Mouse (Mus musculus) adrenal gland, postnatal 4 days (tissue): Measurements from ENCODE around the gene Zfyve19. TPM values are rescaled to one million over a fixed set of nuclear protein-coding genes. Genes with fewer than 3 reads are reported as not detected.

Source experiments
- DNase-seq, 2 experiments: peaks; one replicate each; pipeline ENCODE4 v3.0.0; 2021 to 2022; ENCODE audit warnings: low spot score in 2 of 2, mixed read lengths in 2 of 2
- total RNA-seq, 2 experiments: library from RNA; stranded (reverse); gene quantifications; 2 replicates each; pipeline ENCODE4 v1.2.3; 2021

Gene Zfyve19
- total RNA-seq, 2 experiments from 2014 or later, result 38.8 to 43.2 TPM

GRCm38 (mm10) chr2:119194140-119194539, 14.3 kb upstream of the Zfyve19 start:
- no peak for DNase-seq

- DNase-seq, result no peak
Measured at GRCm38 (mm10) chr2:119196316-119197108, 11.9 kb upstream of the Zfyve19 start.

- DNase-seq, result no peak
Measured at GRCm38 (mm10) chr2:119197493-119197892, 10.9 kb upstream of the Zfyve19 start.

GRCm38 (mm10) chr2:119198049-119198448, 10.4 kb upstream of the Zfyve19 start:
- DNase-seq, result no peak

GRCm38 (mm10) chr2:119198934-119199333, 9.5 kb upstream of the Zfyve19 start:
- DNase-seq, result no peak

GRCm38 (mm10) chr2:119202914-119203453, 5.4 kb upstream of the Zfyve19 start:
- peak in 1 of 2 experiments; percentile 16 for DNase-seq

GRCm38 (mm10) chr2:119203871-119204460, 4.5 kb upstream of the Zfyve19 start:
- no peak for DNase-seq

GRCm38 (mm10) chr2:119207961-119208343, 465 bp upstream of the Zfyve19 start:
- no peak for DNase-seq

GRCm38 (mm10) chr2:119209176-119209507, 725 bp downstream of the Zfyve19 start:
- DNase-seq, result no peak

GRCm38 (mm10) chr2:119229775-119230704, 21.6 kb downstream of the Zfyve19 start, which contains the start of gene Ppp1r14d:
Ppp1r14d (minus strand) TSS chr2:119229906.
- no peak for DNase-seq

- no peak for DNase-seq
Measured at GRCm38 (mm10) chr2:119236682-119237209, 28.3 kb downstream of the Zfyve19 start.

GRCm38 (mm10) chr2:119237210-119237870, 28.9 kb downstream of the Zfyve19 start, which contains the start of gene Spint1:
Spint1 (plus strand) TSS chr2:119237362.
- peak in 1 of 2 experiments; percentile 9 for DNase-seq

GRCm38 (mm10) chr2:119237871-119238220, 29.4 kb downstream of the Zfyve19 start:
- no peak for DNase-seq

- DNase-seq, result no peak
Measured at GRCm38 (mm10) chr2:119238671-119239070, 30.3 kb downstream of the Zfyve19 start.

GRCm38 (mm10) chr2:119240075-119240818, 31.8 kb downstream of the Zfyve19 start:
- DNase-seq, result no peak

- DNase-seq, result no peak
Measured at GRCm38 (mm10) chr2:119240819-119241186, 32.4 kb downstream of the Zfyve19 start.

GRCm38 (mm10) chr2:119242548-119242947, 34.1 kb downstream of the Zfyve19 start:
- no peak for DNase-seq

- no peak for DNase-seq
Measured at GRCm38 (mm10) chr2:119245246-119245645, 36.8 kb downstream of the Zfyve19 start.

GRCm38 (mm10) chr2:119247904-119248303, 39.5 kb downstream of the Zfyve19 start:
- no peak for DNase-seq

- DNase-seq, result no peak
Measured at GRCm38 (mm10) chr2:119249592-119250061, 41.2 kb downstream of the Zfyve19 start.
